Mouse (Mus musculus) heart, postnatal 0 days (tissue): ENCODE measurements around the gene Tmem220. TPM values are rescaled to one million over a fixed set of nuclear protein-coding genes. Genes with fewer than 3 reads are reported as not detected.

Experiments
- ATAC-seq: fragments of 200-750 bp; cut with Nextera tagmentation; 2 replicates; pipeline ENCODE4 v1.8.0; 2017; ENCODE audit warnings: low read depth, moderate number of reproducible peaks, moderate library complexity; ENCODE audit not compliant: insufficient read depth
- DNase-seq: peaks from one replicate; pipeline ENCODE4 v3.0.0-alpha.2; 2016; ENCODE audit warnings: low spot score
- H3K27ac ChIP-seq: fragments of 300-500 bp; sonication (generic); 2 replicates; pipeline ENCODE4 v1.5.1; 2014; ENCODE audit warnings: low read depth, mild to moderate bottlenecking
- H3K27me3 ChIP-seq: fragments of 300-500 bp; sonication (generic); 2 replicates; pipeline ENCODE4 v1.6.1; 2014; ENCODE audit warnings: low read length, mixed read lengths; ENCODE audit not compliant: control insufficient read depth, insufficient read depth
- H3K36me3 ChIP-seq: fragments of 300-500 bp; sonication (generic); replicated peaks from 2 replicates; pipeline ENCODE4 v1.6.1; 2014; ENCODE audit warnings: low read length, mixed read lengths; ENCODE audit not compliant: control insufficient read depth, insufficient read depth
- H3K4me1 ChIP-seq: fragments of 300-500 bp; sonication (generic); 2 replicates; pipeline ENCODE4 v1.6.1; 2014; ENCODE audit warnings: antibody characterized with exemption; ENCODE audit not compliant: control insufficient read depth, insufficient read depth
- H3K4me2 ChIP-seq: fragments of 300-500 bp; sonication (generic); 2 replicates; pipeline ENCODE4 v1.6.1; 2014; ENCODE audit warnings: low read depth, mild to moderate bottlenecking, low read length, moderate library complexity
- H3K4me3 ChIP-seq: fragments of 300-500 bp; sonication (generic); 2 replicates; pipeline ENCODE4 v1.5.1; 2014; ENCODE audit warnings: low read depth, low read length
- H3K9ac ChIP-seq: fragments of 300-500 bp; sonication (generic); replicated peaks from 2 replicates; pipeline ENCODE4 v1.6.1; 2014; ENCODE audit warnings: low read depth, low read length, mixed read lengths
- H3K9me3 ChIP-seq: fragments of 300-500 bp; sonication (generic); replicated peaks from 2 replicates; pipeline ENCODE4 v1.6.1; 2016; ENCODE audit warnings: low read length; ENCODE audit not compliant: control insufficient read depth
- CTCF ChIP-seq: IDR thresholded peaks from 2 replicates; pipeline ENCODE4 v1.5.1; 2016; ENCODE audit warnings: antibody characterized with exemption, control low read depth, low read depth
- EP300 ChIP-seq: IDR thresholded peaks from 2 replicates; pipeline ENCODE4 v1.6.1; 2016; ENCODE audit warnings: antibody characterized with exemption, low read depth
- WGBS: fragments of 180-500 bp; shearing (Covaris S2); extraction: QIAGEN DNeasy Blood & Tissue Kit; methylation state at CpG from one replicate; pipeline ENCODE4 v1.1.7; 2014; 5-methylcytosine and 5-hydroxymethylcytosine counted together
- polyA plus RNA-seq: library from polyadenylated mRNA; unstranded; fragments of >200 nt; fragmentation: Nextera tagmentation; extraction: Ambion mirVana; gene quantifications from 2 replicates; pipeline ENCODE4 v1.2.1, GENCODE M21; 2015
- total RNA-seq: library from RNA; depleted of rRNA; stranded (reverse); fragments of >200 nt; gene quantifications from 2 replicates; pipeline ENCODE4 v1.2.3, GENCODE M21; 2014; ENCODE audit warnings: low replicate concordance; rRNA removed

The Tmem220 gene
- total and polyA plus RNA-seq, 2 experiments from 2014 or later: 1.7 TPM; not detected in 1

DNA sequence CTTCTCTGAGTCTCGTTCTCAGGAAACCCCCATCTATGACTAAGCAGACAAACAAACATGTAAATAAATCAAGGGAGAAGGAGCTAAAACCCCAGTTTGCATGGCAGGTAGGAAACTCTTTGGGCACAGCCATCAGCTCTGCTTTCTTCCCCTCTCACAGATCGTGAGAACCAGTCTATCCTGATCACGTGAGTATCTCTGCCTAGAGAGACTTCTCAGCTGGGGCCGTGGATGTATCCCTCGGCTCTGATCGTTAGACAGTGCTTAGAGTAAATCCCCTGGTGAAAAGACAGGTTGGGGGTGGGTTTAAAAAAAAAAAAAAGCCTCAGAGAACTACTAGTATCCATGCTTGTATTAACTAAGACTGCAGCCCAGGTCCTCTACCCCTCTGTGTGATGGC lies 58.3 kb downstream of the Tmem220 start:
- H3K27me3 ChIP-seq: peaks cover 44% of the 10 kb centered on the region

DNA sequence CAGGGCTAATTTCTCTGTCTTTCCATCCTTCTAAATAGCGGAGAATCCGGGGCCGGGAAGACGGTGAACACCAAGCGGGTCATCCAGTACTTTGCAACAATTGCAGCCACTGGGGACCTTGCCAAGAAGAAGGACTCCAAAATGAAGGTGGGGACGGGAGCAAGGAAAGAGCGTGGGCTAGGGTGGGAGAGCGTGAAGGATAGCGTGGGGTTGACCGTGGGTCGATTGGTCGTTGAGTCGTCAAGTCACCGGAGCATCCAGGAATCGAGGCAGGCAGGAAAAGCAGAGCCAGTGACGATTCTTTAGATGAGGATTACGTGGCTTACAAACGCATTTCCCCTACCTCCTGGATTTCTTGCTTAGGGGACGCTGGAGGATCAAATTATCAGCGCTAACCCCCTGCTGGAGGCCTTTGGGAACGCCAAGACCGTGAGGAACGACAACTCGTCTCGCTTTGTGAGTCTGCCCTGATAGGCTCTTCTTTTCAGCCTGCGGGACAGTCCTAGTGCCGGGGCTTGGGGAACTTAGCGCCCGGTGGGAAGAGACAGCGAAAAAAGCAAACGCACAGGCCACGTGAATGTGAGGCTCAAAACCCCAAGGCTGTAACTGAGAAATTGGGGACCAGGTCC lies 58.9 kb downstream of the Tmem220 start:
- ATAC-seq (no peak), DNase-seq (no peak)
- H3K4me2 ChIP-seq: no peak overlapping the region
- H3K36me3 ChIP-seq: no peaks in the 10 kb centered on the region
- peaks cover 44% of the 10 kb centered on the region for H3K27me3 ChIP-seq
- H3K27ac ChIP-seq: no peak overlapping the region
- 31% methylated on average over 32 of the region's 32 CpGs for WGBS
- TF ChIP-seq EP300 (no peak), CTCF (no peak; the same call in 1 of the 2 replicates)
- no peaks in the 10 kb centered on the region for H3K9me3 ChIP-seq
- no peak overlapping the region for H3K4me3 ChIP-seq
- no peak overlapping the region for H3K9ac ChIP-seq
- no peaks in the 10 kb centered on the region for H3K4me1 ChIP-seq

More for the DNA sequence above, 58.3 kb downstream of the Tmem220 start:
- H3K9ac ChIP-seq: no peak overlapping the region
- ATAC-seq (no peak), DNase-seq (no peak)
- no peak overlapping the region for H3K4me3 ChIP-seq
- TF ChIP-seq CTCF: no peak
- no peak for TF ChIP-seq EP300
- no peaks in the 10 kb centered on the region for H3K36me3 ChIP-seq
- WGBS: 58% methylated on average over 6 of the region's 6 CpGs
- H3K9me3 ChIP-seq: no peaks in the 10 kb centered on the region
- no peaks in the 10 kb centered on the region for H3K4me1 ChIP-seq
- H3K27ac ChIP-seq: no peak overlapping the region
- no peak overlapping the region for H3K4me2 ChIP-seq

Other genes starting within 250 kb of the Tmem220 start
- 18.7 and 24.5 TPM in 2 replicates for gene Pirt, start 113.2 kb upstream of the Tmem220 start, total RNA-seq
- 10.5 and 15.0 TPM in 2 replicates for gene Pirt, start 113.2 kb upstream of the Tmem220 start, polyA plus RNA-seq
- gene Tmem238l, start 68.5 kb upstream of the Tmem220 start, total RNA-seq: 0.85 TPM in 1 of 2 replicates, not detected in the other
- gene Tmem238l, start 68.5 kb upstream of the Tmem220 start, polyA plus RNA-seq: 0.21 and 0.36 TPM in 2 replicates
- 4.2 and 11.6 TPM in 2 replicates for gene Adprm, start 27.4 kb downstream of the Tmem220 start, total RNA-seq
- 15.9 and 19.2 TPM in 2 replicates for gene Adprm, start 27.4 kb downstream of the Tmem220 start, polyA plus RNA-seq
- 8.2 and 13.1 TPM in 2 replicates for gene Sco1, start 27.5 kb downstream of the Tmem220 start, total RNA-seq
- gene Sco1, start 27.5 kb downstream of the Tmem220 start, polyA plus RNA-seq: 15.4 and 15.8 TPM in 2 replicates
- 1.4 TPM in 1 of 2 replicates, not detected in the other for gene Myh3, start 53.1 kb downstream of the Tmem220 start, total RNA-seq
- gene Myh3, start 53.1 kb downstream of the Tmem220 start, polyA plus RNA-seq: 0.01 TPM in 1 of 2 replicates, not detected in the other
- gene Myh2, start 145.9 kb downstream of the Tmem220 start, total RNA-seq: 0.08 TPM in 2 replicates
- gene Myh2, start 145.9 kb downstream of the Tmem220 start, polyA plus RNA-seq: not detected in 2 replicates
- gene Myh1, start 174.9 kb downstream of the Tmem220 start, total RNA-seq: 0.15 and 2.5 TPM in 2 replicates
- 0.04 TPM in 1 of 2 replicates, not detected in the other for gene Myh1, start 174.9 kb downstream of the Tmem220 start, polyA plus RNA-seq
- gene Myh4, start 212.9 kb downstream of the Tmem220 start, total RNA-seq: not detected in 2 replicates
- not detected in 2 replicates for gene Myh4, start 212.9 kb downstream of the Tmem220 start, polyA plus RNA-seq